Mouse (Mus musculus) adrenal gland, adult 2 months (tissue): ENCODE measurements around the gene Khsrp. TPM values are rescaled to one million over a fixed set of nuclear protein-coding genes. Genes with fewer than 3 reads are reported as not detected.
A peak's percentile ranks its signal among the peaks of the same experiment; 100 is the strongest.

Experiments used
- DNase-seq: peaks from one replicate; pipeline ENCODE4 v3.0.0; 2021
- polyA plus RNA-seq: library from polyadenylated mRNA; depleted of rRNA; stranded (reverse); fragments of >200 nt; gene quantifications from 2 replicates; pipeline ENCODE4 v1.2.3, GENCODE M21; 2012; rRNA removed
- total RNA-seq, 2 experiments: library from RNA; stranded (reverse); gene quantifications; 2 replicates each; pipeline ENCODE4 v1.2.3; 2021

The Khsrp gene
- total and polyA plus RNA-seq, 3 experiments: 76.9 to 160 (median 88.8) TPM

GRCm38 (mm10) chr17:56988921-56989430 is 42.3 kb downstream of the Khsrp start:
- no peak for DNase-seq

GRCm38 (mm10) chr17:56988441-56988840 is 42.9 kb downstream of the Khsrp start:
- no peak for DNase-seq

- no peak for DNase-seq
Measured at GRCm38 (mm10) chr17:56986105-56986805, 45.1 kb downstream of the Khsrp start.

DNA sequence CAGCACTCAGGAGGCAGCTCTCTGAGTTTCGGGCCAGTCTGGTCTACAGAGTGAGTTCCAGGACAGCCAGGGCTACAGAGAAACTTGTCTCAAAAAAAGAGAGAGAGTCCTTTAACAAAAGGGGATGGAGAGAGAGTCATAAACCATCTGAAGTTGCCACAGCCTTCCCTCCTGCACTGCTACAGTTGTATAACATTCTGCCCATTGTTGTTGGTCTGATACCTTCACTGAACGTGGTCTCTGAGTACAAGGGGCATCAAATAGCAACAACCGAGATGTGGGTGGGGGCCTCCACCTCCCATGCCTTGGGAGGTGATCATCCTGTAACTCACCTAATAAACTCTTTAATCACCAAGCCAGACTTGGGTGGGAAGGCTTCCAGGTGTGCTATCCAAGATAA is 45.7 kb downstream of the Khsrp start:
- DNase-seq: no peak

DNA sequence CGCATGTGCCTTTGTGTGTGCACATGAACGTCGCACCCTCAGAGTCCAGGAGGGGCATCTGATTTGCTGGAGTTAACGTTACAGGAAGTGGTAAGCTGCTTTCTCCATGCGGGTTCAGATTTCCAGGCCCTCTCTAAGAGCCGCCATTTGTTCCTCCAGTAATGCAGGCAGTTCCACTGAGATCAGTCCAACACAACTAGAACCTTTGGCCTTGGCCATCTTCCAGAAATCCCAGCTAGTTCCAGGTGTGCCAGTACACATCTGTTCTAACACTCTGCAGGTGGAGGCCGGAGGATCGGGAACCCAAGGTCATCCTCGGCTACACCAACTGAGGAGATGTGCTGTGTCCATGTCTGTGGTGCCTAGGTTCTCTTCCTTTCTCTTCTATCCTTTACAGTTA is 46.4 kb downstream of the Khsrp start:
- no peak for DNase-seq

- DNase-seq: no peak
Measured at GRCm38 (mm10) chr17:56982013-56982412, 49.3 kb downstream of the Khsrp start, which contains the start of gene Acer1. Gene Acer1, minus strand, starts transcription at chr17:56982126.

DNA sequence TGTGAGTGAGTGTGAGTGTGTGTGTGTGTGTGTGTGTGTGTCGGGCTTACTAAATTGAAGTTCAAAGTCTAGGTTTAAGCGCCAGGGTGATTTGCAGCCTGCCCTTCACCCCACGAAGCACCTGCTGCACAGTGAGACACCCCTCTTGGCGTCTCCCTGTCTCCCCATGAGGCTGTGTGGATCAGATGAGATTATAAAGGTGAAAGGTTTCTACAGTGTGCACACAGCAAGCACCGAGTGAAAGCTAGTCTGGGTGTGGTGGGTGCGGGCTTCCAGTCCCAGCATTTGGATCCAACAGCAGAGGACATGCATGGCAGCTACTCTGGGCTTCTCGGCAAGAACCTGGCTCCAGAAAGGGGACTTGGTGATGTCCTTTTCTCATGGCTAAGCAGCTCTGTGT is 50.3 kb downstream of the Khsrp start:
- no peak for DNase-seq

DNA sequence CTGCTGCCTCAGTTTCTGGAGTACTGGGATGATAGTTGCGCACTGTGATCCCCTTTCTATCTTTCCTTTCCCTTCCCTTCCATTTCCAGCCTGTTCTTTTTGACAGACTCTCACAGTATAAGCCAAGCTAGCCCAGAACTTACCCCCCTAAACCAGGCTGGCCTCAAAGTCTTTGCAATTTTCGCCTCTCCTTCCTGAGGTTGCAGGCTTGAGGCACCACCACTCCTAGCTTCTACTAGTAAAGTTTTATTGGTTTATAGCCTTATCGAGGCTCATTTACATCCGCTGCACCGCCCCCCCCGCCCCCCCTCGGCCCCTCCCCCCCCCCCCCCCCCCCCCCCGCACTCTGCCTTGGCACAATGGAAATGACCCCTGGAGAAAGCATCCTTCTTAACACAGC is 51.8 kb downstream of the Khsrp start:
- DNase-seq: no peak

DNA sequence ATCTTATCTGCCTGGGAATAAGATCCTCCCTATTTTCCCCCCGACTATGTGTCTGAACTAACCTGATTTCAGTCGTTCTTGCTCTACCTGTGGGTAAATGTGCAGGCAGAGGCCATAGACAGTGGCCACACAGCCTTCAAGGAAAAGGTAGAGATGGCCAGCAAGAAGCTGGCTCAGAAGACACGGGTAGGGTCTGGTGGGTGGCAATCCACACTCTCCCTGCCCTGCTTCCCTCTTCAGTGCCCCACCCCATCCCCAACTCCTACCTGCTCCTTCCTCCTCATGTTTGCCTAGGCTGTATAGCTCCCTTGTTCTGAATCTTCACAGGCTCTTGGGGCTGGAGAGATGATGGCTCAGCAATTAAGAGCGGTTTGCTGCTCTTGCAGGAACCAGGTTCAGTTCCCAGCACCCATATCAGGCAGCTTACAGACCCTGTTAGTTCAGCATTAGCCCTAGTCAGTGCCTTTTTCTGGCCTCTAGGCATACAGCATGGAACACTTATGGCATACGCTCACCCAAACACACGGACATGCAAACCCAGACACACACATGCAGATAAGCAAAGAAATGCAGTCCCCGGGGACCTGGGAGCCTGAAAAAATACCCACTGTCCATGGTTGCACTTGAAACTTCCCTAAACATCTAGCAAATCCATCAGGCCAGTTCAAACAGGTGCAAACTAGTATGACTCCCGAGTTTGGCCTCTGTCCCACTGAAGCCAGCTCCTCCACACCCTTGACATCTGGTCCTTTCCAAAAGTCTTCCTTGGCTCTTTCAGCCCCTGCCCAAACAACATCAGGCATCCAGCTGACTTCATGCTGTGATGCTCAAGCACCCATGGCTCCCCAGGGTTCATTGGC is 54.6 kb downstream of the Khsrp start:
- no peak for DNase-seq

GRCm38 (mm10) chr17:56975391-56975790 is 55.9 kb downstream of the Khsrp start:
- no peak for DNase-seq

GRCm38 (mm10) chr17:56974708-56975240 is 56.5 kb downstream of the Khsrp start:
- peak; percentile 49 for DNase-seq

DNA sequence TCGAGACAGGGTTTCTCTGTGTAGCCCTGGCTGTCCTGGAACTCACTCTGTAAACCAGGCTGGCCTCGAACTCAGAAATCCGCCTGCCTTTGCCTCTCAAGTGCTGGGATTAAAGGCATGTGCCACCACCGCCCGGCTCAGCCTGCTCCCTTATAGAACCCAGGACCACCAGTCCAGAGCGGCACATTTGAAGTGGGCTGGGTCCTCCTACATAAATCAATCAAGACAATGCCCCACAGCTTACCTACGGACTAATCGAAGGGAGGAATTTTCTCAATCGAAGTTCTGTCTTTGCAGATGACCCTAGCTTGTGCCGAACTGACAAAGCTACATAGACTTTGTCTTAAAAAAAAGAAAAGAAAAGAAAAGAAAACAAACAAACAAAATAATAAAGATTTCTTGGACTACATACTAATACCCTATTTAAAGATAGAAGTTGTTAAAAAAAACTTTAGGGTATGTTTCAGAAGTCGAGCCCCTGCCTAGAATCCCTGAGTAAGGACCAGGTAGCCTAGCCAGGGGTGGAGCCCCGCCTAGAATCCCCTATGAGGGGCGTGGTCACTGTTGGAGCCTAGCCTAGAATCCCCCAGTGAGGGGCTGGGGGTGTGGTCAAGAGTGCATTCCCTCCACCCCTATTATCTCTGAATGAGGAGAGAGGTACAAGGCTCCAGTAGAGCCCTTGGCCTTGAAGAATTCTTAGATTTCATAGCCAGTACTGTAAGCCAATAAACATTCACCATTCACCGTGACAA is 57.2 kb downstream of the Khsrp start:
- DNase-seq: no peak

Other genes with a start within 250 kb of the Khsrp start
- gene Rfx2, start 200.5 kb downstream of the Khsrp start, total RNA-seq: 1 to 10 TPM; 5.7 to 7.8 TPM
- gene Rfx2, start 200.5 kb downstream of the Khsrp start, polyA plus RNA-seq: 12.3 and 13.4 TPM in 2 replicates
- gene Acsbg2, start 157.1 kb downstream of the Khsrp start, total RNA-seq: under 1 TPM; 0.20 to 0.59 TPM
- gene Acsbg2, start 157.1 kb downstream of the Khsrp start, polyA plus RNA-seq: 0.09 and 0.11 TPM in 2 replicates
- gene 1700061G19Rik, start 156.0 kb downstream of the Khsrp start, total RNA-seq: 1 to 10 TPM; 2.7 to 5.1 TPM
- 0.07 and 0.13 TPM in 2 replicates for gene 1700061G19Rik, start 156.0 kb downstream of the Khsrp start, polyA plus RNA-seq
- 10 to 100 TPM; 32.9 to 46.8 TPM for gene Mllt1, start 96.1 kb downstream of the Khsrp start, total RNA-seq
- gene Mllt1, start 96.1 kb downstream of the Khsrp start, polyA plus RNA-seq: 54.8 and 55.0 TPM in 2 replicates
- under 1 TPM in 1 of 2 experiments, not detected in 1; 0.23 TPM for gene Acer1, start 49.4 kb downstream of the Khsrp start, total RNA-seq
- gene Acer1, start 49.4 kb downstream of the Khsrp start, polyA plus RNA-seq: 0.42 and 0.51 TPM in 2 replicates
- gene Clpp, start 41.2 kb downstream of the Khsrp start, total RNA-seq: 100 to 1,000 TPM; 118 to 140 TPM
- gene Clpp, start 41.2 kb downstream of the Khsrp start, polyA plus RNA-seq: 378 and 412 TPM in 2 replicates
- gene Alkbh7, start 34.2 kb downstream of the Khsrp start, total RNA-seq: 10 to 100 TPM; 58.3 to 81.0 TPM
- 182 and 186 TPM in 2 replicates for gene Alkbh7, start 34.2 kb downstream of the Khsrp start, polyA plus RNA-seq
- not detected for gene Pspn, start 31.5 kb downstream of the Khsrp start, total RNA-seq
- 1.9 TPM in 2 replicates for gene Pspn, start 31.5 kb downstream of the Khsrp start, polyA plus RNA-seq
- 10 to 100 TPM; 55.8 to 57.3 TPM for gene Gtf2f1, start 20.2 kb downstream of the Khsrp start, total RNA-seq
- gene Gtf2f1, start 20.2 kb downstream of the Khsrp start, polyA plus RNA-seq: 23.8 and 28.5 TPM in 2 replicates
- gene Gm17949, start 20.1 kb downstream of the Khsrp start, total RNA-seq: not detected
- gene Gm17949, start 20.1 kb downstream of the Khsrp start, polyA plus RNA-seq: not detected in 2 replicates
- not detected for gene Slc25a41, start 10.1 kb upstream of the Khsrp start, total RNA-seq
- gene Slc25a41, start 10.1 kb upstream of the Khsrp start, polyA plus RNA-seq: 0.18 TPM in 1 of 2 replicates, not detected in the other
- 1 to 10 TPM in 1 of 2 experiments, under 1 TPM in 1; 0.63 to 1.8 TPM for gene Crb3, start 27.6 kb upstream of the Khsrp start, total RNA-seq
- gene Crb3, start 27.6 kb upstream of the Khsrp start, polyA plus RNA-seq: 1.1 and 1.5 TPM in 2 replicates
- gene Slc25a23, start 28.3 kb upstream of the Khsrp start, total RNA-seq: 10 to 100 TPM; 75.8 to 87.5 TPM
- 72.0 and 94.5 TPM in 2 replicates for gene Slc25a23, start 28.3 kb upstream of the Khsrp start, polyA plus RNA-seq
- gene Dennd1c, start 47.0 kb upstream of the Khsrp start, total RNA-seq: 1 to 10 TPM; 1.8 TPM
- gene Dennd1c, start 47.0 kb upstream of the Khsrp start, polyA plus RNA-seq: 2.8 and 3.3 TPM in 2 replicates
- 1 to 10 TPM; 5.7 to 7.7 TPM for gene Tubb4a, start 56.3 kb upstream of the Khsrp start, total RNA-seq
- 3.1 and 3.8 TPM in 2 replicates for gene Tubb4a, start 56.3 kb upstream of the Khsrp start, polyA plus RNA-seq
- under 1 TPM; 0.45 to 0.72 TPM for gene Tnfsf9, start 73.8 kb upstream of the Khsrp start, total RNA-seq
- gene Tnfsf9, start 73.8 kb upstream of the Khsrp start, polyA plus RNA-seq: 1.2 and 1.8 TPM in 2 replicates
- gene Cd70, start 118.3 kb upstream of the Khsrp start, total RNA-seq: not detected
- not detected in 2 replicates for gene Cd70, start 118.3 kb upstream of the Khsrp start, polyA plus RNA-seq
- under 1 TPM in 1 of 2 experiments, not detected in 1; 0.21 TPM for gene Tnfsf14, start 162.7 kb upstream of the Khsrp start, total RNA-seq
- gene Tnfsf14, start 162.7 kb upstream of the Khsrp start, polyA plus RNA-seq: 0.26 and 0.44 TPM in 2 replicates
- 1,000 to 10,000 TPM in 1 of 2 experiments, 100 to 1,000 TPM in 1; 382 to 3,178 TPM for gene C3, start 196.6 kb upstream of the Khsrp start, total RNA-seq
- 222 and 767 TPM in 2 replicates for gene C3, start 196.6 kb upstream of the Khsrp start, polyA plus RNA-seq
- 10 to 100 TPM; 85.1 to 89.5 TPM for gene Gpr108, start 216.9 kb upstream of the Khsrp start, total RNA-seq
- gene Gpr108, start 216.9 kb upstream of the Khsrp start, polyA plus RNA-seq: 79.7 and 82.5 TPM in 2 replicates
- 10 to 100 TPM; 44.5 to 51.5 TPM for gene Trip10, start 217.9 kb upstream of the Khsrp start, total RNA-seq
- gene Trip10, start 217.9 kb upstream of the Khsrp start, polyA plus RNA-seq: 25.2 and 28.2 TPM in 2 replicates
- 1 to 10 TPM; 2.0 to 4.3 TPM for gene Vav1, start 247.6 kb upstream of the Khsrp start, total RNA-seq
- 1.1 and 1.3 TPM in 2 replicates for gene Vav1, start 247.6 kb upstream of the Khsrp start, polyA plus RNA-seq